In the genomic region with DNA sequence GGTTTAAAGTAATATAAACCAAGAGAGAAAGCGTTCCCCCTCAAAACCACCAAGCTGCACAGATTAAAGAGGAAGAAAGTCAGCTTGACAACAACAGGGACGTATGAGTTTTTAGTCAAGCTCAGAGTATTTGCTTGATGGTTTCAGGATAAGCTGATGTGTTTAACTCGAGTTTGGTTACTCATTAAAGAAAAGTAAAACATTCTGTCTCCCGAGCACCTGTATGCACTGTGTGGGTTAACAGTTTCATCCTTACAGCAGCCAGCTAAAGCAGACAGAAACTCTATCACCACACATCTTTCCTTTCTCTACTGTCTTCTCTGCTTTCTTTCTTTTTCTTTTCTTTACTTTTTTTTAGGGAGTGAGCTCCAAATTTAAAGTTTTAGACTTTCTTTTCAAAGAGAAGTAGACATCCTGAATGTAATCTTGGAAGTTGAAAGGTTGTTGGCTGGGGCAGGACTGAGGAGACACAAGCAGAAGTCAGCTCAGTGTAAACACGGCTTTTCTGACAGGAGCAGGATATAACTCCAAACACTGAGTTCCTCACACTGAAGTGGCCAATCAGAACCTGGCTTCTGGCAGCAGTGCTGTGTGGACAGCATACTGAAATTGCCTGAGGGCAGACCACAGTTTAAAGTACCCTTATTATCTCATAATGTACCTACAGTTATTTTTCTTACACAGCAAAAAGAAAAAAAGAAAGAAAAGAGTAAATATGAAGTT, we compare ENCODE assay signal across 8 mouse cellular contexts.
DNase-seq lines count a peak whose midpoint lies in the region; ATAC-seq and TF ChIP-seq lines count a peak whose summit lies in the region.

No protein-coding gene starts in this region.

- no peaks in the 10 kb centered on the region for H3K36me3 ChIP-seq in forebrain, postnatal 0 days (ENCODE audit: insufficient read depth)
- no peaks in the 10 kb centered on the region for H3K36me3 ChIP-seq in forebrain, embryonic 16.5 days (ENCODE audit: control insufficient read depth, insufficient read depth)
- H3K36me3 ChIP-seq in liver, embryonic 11.5 days (ENCODE audit: control insufficient read depth, insufficient read depth, low read length): no peaks in the 10 kb centered on the region

- no peak for DNase-seq in forebrain, postnatal 0 days
- DNase-seq in retina, postnatal 1 day: peak; percentile 25
- no peak for DNase-seq in retina, embryonic 14.5 days (ENCODE audit: low spot score)
- no peak for DNase-seq in liver, embryonic 11.5 days (ENCODE audit: low spot score)
- DNase-seq in B cell, adult 2 months: no peak
- no peak for DNase-seq in spleen, postnatal 36 days (ENCODE audit: low spot score in 2 of 2)

- WGBS in forebrain, postnatal 0 days: 49% methylated on average over 5 of the region's 5 CpGs
- 53% methylated on average over 5 of the region's 5 CpGs for WGBS in forebrain, embryonic 16.5 days
- 36% methylated on average over 5 of the region's 5 CpGs for WGBS in liver, embryonic 11.5 days

- no peak for TF ChIP-seq CTCF in forebrain, postnatal 0 days (IDR thresholded peaks at IDR 0.05; ENCODE audit: low read depth)

- peak overlapping the region; percentile 99; the same call in 1 of the 2 replicates for H3K4me2 ChIP-seq in forebrain, postnatal 0 days (ENCODE audit: low read depth)
- H3K4me2 ChIP-seq in forebrain, embryonic 16.5 days (ENCODE audit: low read length): no peak overlapping the region
- peak overlapping the region; percentile 94; the same call in 1 of the 2 replicates for H3K4me2 ChIP-seq in liver, embryonic 11.5 days

- H3K27ac ChIP-seq in forebrain, postnatal 0 days (ENCODE audit: low read depth, low read length): no peak overlapping the region
- no peak overlapping the region for H3K27ac ChIP-seq in forebrain, embryonic 16.5 days (ENCODE audit: low read length)
- no peak overlapping the region for H3K27ac ChIP-seq in liver, embryonic 11.5 days (ENCODE audit: low read depth, low read length)

- no peak overlapping the region; the same call in 1 of the 2 replicates for H3K4me3 ChIP-seq in forebrain, postnatal 0 days (ENCODE audit: low read depth, low read length)
- H3K4me3 ChIP-seq in forebrain, embryonic 16.5 days (replicated peaks; ENCODE audit: low read length): no peak overlapping the region
- no peak overlapping the region for H3K4me3 ChIP-seq in liver, embryonic 11.5 days (ENCODE audit: low read depth, low read length)

- 0 out of 2 replicates have a peak, but pooled peaks cover 5% of the 10 kb centered on the region for H3K4me1 ChIP-seq in forebrain, postnatal 0 days (ENCODE audit: insufficient read depth)
- H3K4me1 ChIP-seq in forebrain, embryonic 16.5 days (replicated peaks; ENCODE audit: control insufficient read depth, insufficient read depth, low read length): peaks cover 15% of the 10 kb centered on the region
- no peaks in the 10 kb centered on the region; the same call in 1 of the 2 replicates for H3K4me1 ChIP-seq in liver, embryonic 11.5 days (replicated peaks; ENCODE audit: control insufficient read depth, insufficient read depth, low read length)

- H3K9ac ChIP-seq in forebrain, postnatal 0 days: no peak overlapping the region
- no peak overlapping the region for H3K9ac ChIP-seq in forebrain, embryonic 16.5 days (replicated peaks; ENCODE audit: low read depth, low read length)
- H3K9ac ChIP-seq in liver, embryonic 11.5 days (ENCODE audit: low read depth, low read length): no peak overlapping the region

- H3K27me3 ChIP-seq in forebrain, postnatal 0 days (ENCODE audit: insufficient read depth, low read length): no peaks in the 10 kb centered on the region
- H3K27me3 ChIP-seq in forebrain, embryonic 16.5 days (replicated peaks; ENCODE audit: control insufficient read depth, insufficient read depth, low read length): no peaks in the 10 kb centered on the region
- no peaks in the 10 kb centered on the region for H3K27me3 ChIP-seq in liver, embryonic 11.5 days (replicated peaks; ENCODE audit: control insufficient read depth, insufficient read depth, low read length)

- ATAC-seq in forebrain, postnatal 0 days: no peak
- ATAC-seq in forebrain, embryonic 16.5 days: no peak
- ATAC-seq in liver, embryonic 11.5 days (replicated peaks; ENCODE audit: low FRiP score): peak; percentile 61
- ATAC-seq in erythroblast, adult 5-6 weeks (replicated peaks; ENCODE audit: low FRiP score, poor library complexity, severe bottlenecking): no peak

- H3K9me3 ChIP-seq in forebrain, postnatal 0 days (ENCODE audit: low read length): no peaks in the 10 kb centered on the region
- no peaks in the 10 kb centered on the region for H3K9me3 ChIP-seq in forebrain, embryonic 16.5 days (ENCODE audit: control insufficient read depth, low read length)
- no peaks in the 10 kb centered on the region for H3K9me3 ChIP-seq in liver, embryonic 11.5 days (ENCODE audit: control insufficient read depth, low read length)
